Mouse (Mus musculus) CD8-positive naive resting alpha-beta T cell, adult 2 months (primary cell): ENCODE data around the gene Ate1.
"Not testable (repeated sequence)": the region's sequence is repeated elsewhere in the genome, so short reads cannot be mapped to it uniquely, and the experiment has no call there.

ENCODE experiments used
- DNase-seq, 2 experiments: peaks; one replicate each; pipeline ENCODE4 v3.0.0; 2022; ENCODE audit warnings: low read depth in 2 of 2, low spot score in 2 of 2

The Ate1 gene

GRCm38 (mm10) chr7:130520049-130520425, at the start of gene Ate1:
Ate1 (minus strand) TSS chr7:130520369.
- DNase-seq: no peak

DNA sequence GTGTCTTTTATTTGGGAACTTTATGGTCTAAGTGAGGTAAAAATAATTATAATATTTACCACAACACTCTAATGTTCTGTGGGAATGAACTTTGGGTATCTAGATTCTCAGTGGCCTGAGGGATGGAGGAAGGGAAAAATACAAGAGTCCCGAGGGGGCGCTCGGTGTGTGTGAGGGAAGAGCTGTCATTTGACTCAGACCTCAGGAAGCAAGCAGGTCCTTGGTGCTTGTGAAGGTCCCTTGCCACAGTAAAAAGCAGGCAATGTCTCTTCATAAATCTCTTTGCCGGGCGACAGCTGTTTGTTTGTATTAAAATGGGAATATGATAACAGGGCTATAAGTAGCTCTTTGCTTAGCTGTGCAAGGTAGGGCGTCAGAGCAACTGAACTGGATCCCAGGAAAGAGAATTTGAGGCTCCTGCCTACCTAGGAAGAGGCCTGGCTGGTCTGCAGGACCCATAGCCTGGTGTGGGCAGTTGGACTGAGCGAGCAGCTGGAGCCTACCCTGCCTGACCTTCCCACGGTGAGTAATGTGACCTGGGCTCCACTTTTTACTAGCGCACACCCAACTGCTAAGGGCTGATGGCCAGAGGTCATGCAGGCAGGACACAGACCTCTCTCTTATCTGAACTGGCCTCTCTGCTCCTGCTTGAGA, 48.7 kb upstream of the Ate1 start:
- DNase-seq: no peak

GRCm38 (mm10) chr7:130564596-130564995, 44.4 kb upstream of the Ate1 start:
- no peak for DNase-seq

DNA sequence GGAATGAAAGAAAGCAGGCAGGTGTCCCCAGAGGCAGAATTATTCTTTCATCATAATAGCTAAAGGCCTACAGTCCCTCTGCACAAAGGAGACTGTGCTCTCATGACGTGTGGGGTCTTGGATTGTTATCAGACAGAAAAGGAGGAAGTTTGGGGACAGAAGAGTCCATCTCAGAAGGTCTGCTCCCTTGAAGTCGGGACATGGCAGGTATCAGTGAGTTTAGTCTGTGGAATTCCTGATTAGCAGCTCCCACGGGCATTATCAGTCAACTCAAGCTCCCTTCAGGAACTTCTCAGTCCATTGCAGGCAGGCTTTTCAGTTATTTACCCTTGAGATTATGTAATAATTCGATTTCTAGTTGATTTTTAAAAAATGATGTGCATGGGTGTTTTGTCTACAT, 43.7 kb upstream of the Ate1 start:
- no peak for DNase-seq

- DNase-seq: no peak
Measured at GRCm38 (mm10) chr7:130563276-130563675, 43.1 kb upstream of the Ate1 start.

GRCm38 (mm10) chr7:130560933-130561332, 40.8 kb upstream of the Ate1 start:
- no peak for DNase-seq

GRCm38 (mm10) chr7:130558592-130558991, 38.4 kb upstream of the Ate1 start:
- DNase-seq: no peak

GRCm38 (mm10) chr7:130555597-130555996, 35.4 kb upstream of the Ate1 start:
- no peak for DNase-seq

DNA sequence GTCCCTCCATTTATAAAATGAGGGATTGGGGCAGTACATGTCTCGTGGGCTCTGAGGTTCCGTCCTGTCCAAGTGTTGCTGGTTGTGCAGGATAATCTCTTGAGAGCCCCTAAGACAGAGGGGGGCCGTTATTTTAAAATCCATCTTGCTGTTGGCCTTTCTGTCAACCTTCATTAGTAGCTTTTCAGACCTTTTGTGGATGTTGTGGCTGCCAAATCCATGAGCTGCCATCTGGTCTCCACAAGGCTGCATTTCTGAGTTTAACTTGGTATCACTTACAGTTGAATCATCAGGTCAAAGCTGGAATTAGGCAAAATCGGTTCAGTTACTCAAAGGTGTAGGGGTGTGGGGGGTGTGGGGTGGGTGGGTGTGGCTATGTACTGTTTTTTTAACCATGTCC, 33.2 kb upstream of the Ate1 start:
- DNase-seq: no peak

GRCm38 (mm10) chr7:130552780-130553179, 32.6 kb upstream of the Ate1 start:
- no peak for DNase-seq

DNA sequence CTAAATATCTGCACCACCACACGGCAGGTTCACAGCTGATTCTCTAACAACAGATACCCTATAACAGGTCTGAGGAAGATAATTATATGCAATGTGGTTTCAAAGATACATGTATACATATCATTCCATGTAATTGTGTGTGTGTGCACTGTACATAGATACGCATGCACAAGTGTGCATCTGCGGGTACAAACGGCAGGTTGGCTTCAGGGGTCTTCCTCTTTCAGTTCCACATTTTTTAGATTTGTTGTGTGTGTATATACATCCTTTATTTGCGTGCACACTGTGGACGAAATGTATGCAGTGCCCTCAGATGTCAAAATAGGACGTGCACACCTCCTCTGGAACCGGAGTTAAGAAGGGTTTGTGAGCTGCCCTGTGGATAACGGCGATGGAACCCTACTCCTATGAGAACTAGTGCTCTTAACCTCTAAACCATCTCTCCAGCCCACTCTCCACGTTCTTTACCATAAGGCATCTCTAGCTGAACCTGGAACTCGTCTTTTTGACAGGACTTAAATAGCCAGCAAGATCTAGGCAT, 27.5 kb upstream of the Ate1 start:
- no peak for DNase-seq

DNA sequence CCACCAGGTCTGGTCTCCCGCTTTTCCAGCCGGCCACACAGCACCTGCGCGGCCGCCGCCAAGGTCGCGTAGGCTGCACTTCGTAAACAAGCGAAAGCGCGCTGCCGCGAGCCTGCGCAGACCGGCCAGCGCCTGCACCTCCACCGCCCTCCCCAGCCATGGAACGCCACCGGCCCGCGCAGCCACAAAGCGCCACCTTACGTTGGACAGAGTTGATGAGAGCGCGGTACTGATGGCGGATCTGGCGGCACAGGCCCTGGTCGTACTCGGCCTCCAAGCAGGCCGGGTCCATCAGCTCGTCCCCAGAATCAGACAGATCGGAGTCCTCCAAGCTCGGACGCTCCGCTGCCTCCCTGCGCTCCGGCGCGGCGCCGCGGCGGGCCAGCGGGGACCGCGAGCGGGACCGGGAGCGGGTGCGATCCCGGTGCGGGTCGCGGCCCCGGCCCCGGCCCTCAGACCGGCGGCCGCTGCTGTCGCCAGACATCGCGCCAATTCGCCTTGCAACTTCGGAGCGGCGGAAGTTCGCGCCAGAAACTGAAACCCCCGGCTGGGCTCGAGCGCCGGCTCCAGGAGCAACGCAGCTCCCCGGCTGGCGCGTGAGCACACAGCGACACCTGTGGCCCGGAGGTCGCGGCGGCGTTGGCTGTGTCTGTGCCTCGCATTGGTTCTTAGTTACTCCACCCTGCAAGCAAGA, 26.8 kb upstream of the Ate1 start:
- peak; percentile 91 to 94 for DNase-seq

- no peak for DNase-seq
Measured at GRCm38 (mm10) chr7:130546421-130546790, 26.2 kb upstream of the Ate1 start.

DNA sequence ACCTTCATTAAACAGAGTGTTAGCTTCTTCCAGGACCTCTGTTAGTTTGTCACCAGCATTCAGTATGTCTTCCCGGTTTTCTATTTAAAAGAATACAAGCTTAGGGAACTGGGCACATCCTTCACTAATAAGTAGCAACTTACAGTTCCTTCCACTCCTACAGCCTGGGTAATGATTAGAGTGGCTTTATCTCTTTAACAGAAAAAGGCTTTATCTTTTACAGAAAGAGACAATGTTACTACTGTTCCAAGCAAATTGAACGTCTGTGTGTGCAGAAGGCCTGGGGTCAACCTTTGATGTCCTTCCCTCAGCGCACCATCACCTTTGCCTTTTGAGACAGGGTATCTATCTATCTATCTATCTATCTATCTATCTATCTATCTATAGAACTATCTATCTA, 25.7 kb upstream of the Ate1 start:
- no peak for DNase-seq

DNA sequence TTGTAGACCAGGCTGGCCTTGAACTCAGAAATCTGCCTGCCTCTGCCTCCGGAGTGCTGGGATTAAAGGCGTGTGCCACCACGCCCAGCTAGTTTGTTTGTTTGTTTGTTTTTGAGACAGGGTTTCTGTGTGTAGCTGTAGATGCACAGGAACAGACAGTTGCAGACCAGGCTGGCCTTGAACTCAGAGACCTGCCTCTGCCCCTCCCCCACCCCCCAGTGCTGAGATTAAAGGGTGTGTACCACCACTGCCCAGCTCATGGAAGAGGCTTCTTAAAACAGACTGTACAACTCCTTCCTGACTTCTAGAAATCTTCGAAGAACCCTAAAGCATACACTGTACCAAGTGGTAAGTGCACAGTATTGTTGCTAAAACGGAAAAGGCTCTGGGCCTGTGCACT, 25.2 kb upstream of the Ate1 start:
- DNase-seq: no peak

DNA sequence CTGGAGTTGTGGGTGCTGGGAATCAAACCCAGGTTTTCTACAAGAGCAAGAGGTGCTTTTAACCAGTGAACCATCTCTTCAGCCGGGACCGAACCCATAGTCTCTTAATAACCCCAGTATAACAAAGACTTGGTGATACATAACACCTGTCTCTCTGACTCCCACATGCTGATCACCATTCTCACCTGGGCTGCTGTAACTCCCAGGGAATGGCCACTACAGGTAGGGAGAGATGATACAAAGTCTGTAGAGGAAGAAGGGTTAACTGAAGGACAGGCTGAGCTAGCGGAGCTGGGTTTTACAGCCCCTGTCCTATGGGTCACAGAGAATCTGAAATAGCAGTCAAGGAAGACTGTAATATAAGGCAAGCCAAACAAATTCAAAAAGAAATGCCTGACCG, 23.0 kb upstream of the Ate1 start:
- no peak for DNase-seq

- DNase-seq: no peak
Measured at GRCm38 (mm10) chr7:130540176-130540575, 20.0 kb upstream of the Ate1 start.

DNA sequence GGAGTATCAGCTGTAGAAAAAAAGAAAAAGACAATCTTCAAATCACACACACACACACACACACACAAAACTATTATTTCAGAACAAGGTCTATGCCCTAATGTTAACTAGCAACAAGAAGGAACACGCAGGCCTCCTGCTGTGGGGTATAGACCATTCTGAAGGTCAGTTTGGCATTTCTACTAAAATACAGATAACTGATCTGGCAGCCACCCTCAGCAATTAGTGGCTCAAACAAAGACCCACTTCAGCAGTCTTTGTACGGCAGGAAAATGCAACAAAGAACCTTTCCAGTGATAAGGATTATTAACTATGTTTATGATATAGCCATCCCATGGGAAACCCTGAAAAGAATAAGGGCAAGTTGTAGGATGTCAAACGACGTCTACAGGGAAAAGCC, 16.9 kb upstream of the Ate1 start:
- no peak for DNase-seq

DNA sequence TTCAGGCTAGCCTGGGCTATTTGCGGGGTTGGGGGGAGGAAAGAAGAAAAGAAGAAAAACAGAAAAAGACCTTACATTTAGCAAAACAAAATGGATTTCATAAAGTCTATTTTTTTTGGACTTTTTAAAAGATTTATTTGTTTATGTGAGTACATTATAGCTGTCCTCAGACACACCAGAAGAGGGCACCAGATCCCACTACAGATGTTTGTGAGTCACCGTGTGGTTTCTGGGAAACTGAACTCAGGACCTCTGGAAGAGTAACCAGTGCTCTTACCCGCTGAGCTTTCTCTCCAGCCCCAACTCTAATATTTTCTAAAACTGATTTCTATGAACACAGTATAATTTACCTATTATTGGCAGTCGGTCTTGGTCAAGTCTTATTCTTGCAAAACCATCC, 15.0 kb upstream of the Ate1 start:
- DNase-seq: no peak

DNA sequence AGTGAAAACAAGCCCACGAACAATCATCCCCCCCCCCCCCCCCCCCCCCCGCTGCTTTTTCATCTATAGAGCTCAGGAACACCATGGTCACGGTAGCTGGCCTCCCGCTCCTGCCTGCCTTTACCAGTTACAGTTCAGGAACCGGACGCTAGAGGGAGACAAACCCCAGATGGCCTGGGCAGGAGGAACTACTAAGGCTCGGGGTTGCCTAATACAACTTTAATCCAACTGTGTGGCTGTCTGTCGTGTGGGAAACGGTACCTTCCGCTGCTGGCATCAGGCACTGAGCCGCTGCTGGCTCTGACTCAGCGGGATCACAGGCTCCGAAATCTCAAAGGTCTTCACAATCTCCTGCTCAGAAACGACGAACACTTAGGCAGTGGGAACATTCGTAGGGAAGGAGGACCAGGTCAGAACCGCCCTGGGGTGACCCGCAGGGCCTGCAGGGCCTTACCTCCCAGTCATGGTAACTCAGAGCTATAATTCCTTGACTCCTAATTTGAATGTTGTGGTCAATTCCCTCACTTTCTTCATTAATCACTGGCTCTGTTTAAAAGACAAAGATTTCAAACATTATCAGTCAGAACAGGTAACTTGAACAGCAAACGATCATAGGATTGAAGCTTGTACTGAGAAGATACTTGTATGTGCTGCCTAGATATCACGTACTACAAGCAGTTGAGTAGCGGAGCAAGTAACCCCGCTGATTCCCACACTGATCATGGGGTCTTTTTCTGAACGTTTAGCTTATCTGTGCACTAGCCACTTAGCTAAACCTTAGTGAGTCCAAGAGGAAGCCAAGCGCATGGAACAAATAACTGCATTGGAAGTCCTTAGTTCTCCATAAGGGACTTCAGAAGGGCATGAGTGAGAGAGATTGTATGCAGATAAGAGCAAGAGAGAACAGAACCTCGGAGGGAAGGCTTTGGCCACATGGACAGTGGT, 13.4 kb upstream of the Ate1 start:
- DNase-seq: peak; percentile 73 to 80

- not testable (repeated sequence) for DNase-seq
Measured at GRCm38 (mm10) chr7:130531138-130531537, 11.0 kb upstream of the Ate1 start.

DNA sequence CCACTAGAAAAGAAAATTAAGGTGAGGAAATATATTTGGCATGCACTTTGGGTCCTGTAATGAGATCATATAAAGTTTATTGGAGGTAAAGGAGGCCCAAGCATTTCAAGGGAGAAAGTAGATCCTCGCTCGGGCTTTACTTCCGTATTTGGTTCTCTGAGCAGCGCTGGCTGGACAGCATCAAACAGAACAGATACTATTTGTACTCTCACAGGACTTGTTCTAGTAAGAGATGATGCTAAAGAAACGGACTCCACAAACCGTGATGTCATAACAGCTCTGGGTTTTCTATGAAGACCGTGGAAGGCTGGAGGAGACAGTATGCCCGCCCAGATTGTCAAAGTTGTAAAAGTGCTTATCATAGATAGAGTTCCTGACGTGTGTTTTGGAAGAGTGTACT, 7.1 kb upstream of the Ate1 start:
- DNase-seq: no peak
